Mouse (Mus musculus) heart, embryonic 10.5 days (tissue): ENCODE data around the gene Cd109. TPM values are rescaled to one million over a fixed set of nuclear protein-coding genes. Genes with fewer than 3 reads are reported as not detected.

Source experiments
- DNase-seq: peaks from one replicate; pipeline ENCODE4 v3.0.0-alpha.2; 2017; ENCODE audit warnings: low spot score
- H3K27ac ChIP-seq: fragments of 300-500 bp; sonication (generic); 2 replicates; pipeline ENCODE4 v1.5.1; 2016; ENCODE audit warnings: mild to moderate bottlenecking
- H3K27me3 ChIP-seq: fragments of 300-500 bp; sonication (generic); 2 replicates; pipeline ENCODE4 v1.6.1; 2016; ENCODE audit warnings: mild to moderate bottlenecking; ENCODE audit not compliant: poor library complexity, insufficient read depth, severe bottlenecking
- H3K36me3 ChIP-seq: fragments of 300-500 bp; sonication (generic); 2 replicates; pipeline ENCODE4 v1.6.1; 2016; ENCODE audit warnings: mild to moderate bottlenecking, moderate library complexity
- H3K4me1 ChIP-seq: fragments of 300-500 bp; sonication (generic); 2 replicates; pipeline ENCODE4 v1.6.1; 2016; ENCODE audit warnings: mild to moderate bottlenecking
- H3K4me3 ChIP-seq: fragments of 300-500 bp; sonication (generic); 2 replicates; pipeline ENCODE4 v1.5.1; 2016; ENCODE audit warnings: mild to moderate bottlenecking, moderate library complexity
- H3K9me3 ChIP-seq: fragments of 300-500 bp; sonication (generic); 2 replicates; pipeline ENCODE4 v1.6.1; 2016; ENCODE audit warnings: mild to moderate bottlenecking, moderate library complexity
- WGBS: fragments of 180-500 bp; shearing (Covaris S2); methylation state at CpG from one replicate; pipeline ENCODE4 v1.1.7; 2016; 5-methylcytosine and 5-hydroxymethylcytosine counted together
- polyA plus RNA-seq: library from polyadenylated mRNA; unstranded; fragments of >200 nt; fragmentation: Nextera tagmentation; extraction: Ambion mirVana; gene quantifications from 2 replicates; pipeline ENCODE4 v1.2.1, GENCODE M21; 2016

Gene Cd109
- polyA plus RNA-seq, 1 experiment from 2014 or later, result 1.1 TPM

DNA sequence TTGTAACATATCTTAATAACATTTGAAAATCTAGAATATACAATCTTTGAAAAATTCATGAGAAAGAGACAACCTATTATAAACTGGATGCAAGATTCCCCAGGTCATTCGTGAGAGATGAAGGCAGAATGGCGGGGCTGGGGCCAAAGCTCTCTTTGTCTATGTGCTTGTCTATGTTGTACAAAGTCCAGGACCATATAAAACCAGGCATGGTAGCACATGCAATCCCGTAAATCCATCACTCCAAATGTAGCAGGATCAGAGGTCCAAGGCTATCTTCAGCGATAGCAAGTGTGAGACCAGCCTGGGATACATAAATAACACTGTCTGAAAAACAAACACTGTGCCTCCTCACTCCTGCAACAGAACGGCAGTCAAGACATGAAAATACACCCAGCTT is 15.4 kb upstream of the Cd109 start:
- Histone ChIP-seq H3K4me3 (no peak overlapping the region), H3K36me3 (no peaks in the 10 kb centered on the region), H3K27ac (no peak overlapping the region), H3K9me3 (no peaks in the 10 kb centered on the region), H3K4me1 (no peaks in the 10 kb centered on the region), H3K27me3 (no peaks in the 10 kb centered on the region)
- 75% methylated on average over 5 of the region's 5 CpGs for WGBS
- no peak for DNase-seq

DNA sequence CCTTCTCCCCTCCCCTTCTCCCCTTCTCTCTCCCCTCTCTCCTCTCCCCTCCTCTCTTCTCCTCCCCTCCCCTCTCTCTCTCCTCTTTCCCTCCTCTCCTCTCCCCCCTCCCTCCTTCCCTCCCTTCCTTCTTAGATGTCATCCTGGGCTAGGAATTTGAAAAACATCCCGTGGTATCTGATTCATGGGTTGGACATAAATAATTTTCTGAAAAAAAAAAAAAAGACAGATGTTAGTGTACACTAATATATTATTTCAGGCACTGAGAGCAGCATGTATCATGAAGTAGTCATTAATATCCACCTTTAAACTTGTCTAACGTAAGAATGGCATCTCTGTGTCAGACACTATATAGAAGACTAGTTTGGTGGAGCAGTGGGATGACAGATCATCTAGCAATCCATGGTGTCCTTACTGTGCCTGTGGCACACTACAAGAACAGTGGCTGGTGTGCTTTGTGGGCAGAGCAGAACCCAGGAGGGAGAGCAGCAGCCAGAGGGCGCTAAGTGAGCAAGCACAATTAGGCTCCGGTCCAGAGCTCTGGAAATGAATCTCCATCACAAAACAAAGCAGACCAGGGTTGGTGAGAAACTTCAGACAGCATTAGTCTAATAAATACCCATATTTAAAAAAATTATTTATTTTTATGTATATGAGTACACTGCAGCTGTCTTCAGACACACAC is 14.2 kb upstream of the Cd109 start:
- no peak for DNase-seq
- Histone ChIP-seq H3K9me3 (no peaks in the 10 kb centered on the region), H3K4me3 (no peak overlapping the region), H3K36me3 (no peaks in the 10 kb centered on the region), H3K4me1 (no peaks in the 10 kb centered on the region), H3K27ac (no peak overlapping the region), H3K27me3 (no peaks in the 10 kb centered on the region)
- 52% methylated on average over 4 of the region's 4 CpGs for WGBS

DNA sequence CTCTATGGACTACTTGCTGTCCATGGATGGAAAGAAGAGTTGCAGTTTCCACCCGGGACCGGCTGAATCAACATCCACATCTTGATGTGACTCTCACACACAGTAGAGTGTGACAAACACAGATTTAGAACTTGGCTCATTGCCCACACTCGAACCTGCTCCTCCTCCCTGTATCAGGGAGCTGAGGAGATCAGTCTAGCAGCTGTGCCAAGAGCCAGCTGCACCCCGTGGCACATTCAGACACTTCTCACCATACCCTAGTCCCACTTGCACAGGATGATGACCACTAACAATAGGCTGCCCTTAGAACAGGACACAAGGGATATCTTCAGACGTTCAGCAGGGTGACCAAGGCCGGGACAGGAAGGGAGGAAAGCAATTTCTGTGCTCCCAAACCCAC is 1.1 kb upstream of the Cd109 start:
- H3K27ac ChIP-seq, result no peak overlapping the region
- H3K4me1 ChIP-seq, result no peaks in the 10 kb centered on the region
- no peaks in the 10 kb centered on the region for H3K36me3 ChIP-seq
- H3K4me3 ChIP-seq, result no peak overlapping the region
- H3K9me3 ChIP-seq, result no peaks in the 10 kb centered on the region
- WGBS, result 43% methylated on average over 6 of the region's 6 CpGs
- H3K27me3 ChIP-seq, result peaks cover 16% of the 10 kb centered on the region
- DNase-seq, result no peak

DNA sequence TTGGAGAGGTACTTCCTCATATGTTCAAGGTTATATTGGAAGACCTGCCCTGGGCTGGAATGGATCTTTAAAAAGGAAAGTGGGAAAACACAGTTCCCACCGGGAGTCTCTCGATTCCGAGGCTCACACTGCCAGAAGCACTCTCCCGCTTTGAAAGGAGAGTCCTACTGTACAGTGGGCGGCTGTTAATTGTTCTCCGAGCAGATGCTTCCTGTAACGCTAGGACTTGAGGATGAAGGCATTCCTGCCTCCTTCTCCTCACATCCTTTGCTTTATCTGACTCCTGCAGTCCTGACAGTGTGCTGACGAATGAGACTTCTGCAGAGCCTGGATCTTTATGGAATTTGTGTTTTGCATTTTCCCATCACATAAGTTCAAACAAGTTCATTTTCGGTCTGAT is 3.9 kb downstream of the Cd109 start:
- no peak overlapping the region for H3K4me3 ChIP-seq
- DNase-seq, result no peak
- peaks cover 13% of the 10 kb centered on the region for H3K27me3 ChIP-seq
- H3K9me3 ChIP-seq, result no peaks in the 10 kb centered on the region
- no peaks in the 10 kb centered on the region for H3K36me3 ChIP-seq
- 59% methylated on average over 9 of the region's 9 CpGs for whole genome bisulfite sequencing
- H3K4me1 ChIP-seq, result no peaks in the 10 kb centered on the region
- no peak overlapping the region for H3K27ac ChIP-seq

DNA sequence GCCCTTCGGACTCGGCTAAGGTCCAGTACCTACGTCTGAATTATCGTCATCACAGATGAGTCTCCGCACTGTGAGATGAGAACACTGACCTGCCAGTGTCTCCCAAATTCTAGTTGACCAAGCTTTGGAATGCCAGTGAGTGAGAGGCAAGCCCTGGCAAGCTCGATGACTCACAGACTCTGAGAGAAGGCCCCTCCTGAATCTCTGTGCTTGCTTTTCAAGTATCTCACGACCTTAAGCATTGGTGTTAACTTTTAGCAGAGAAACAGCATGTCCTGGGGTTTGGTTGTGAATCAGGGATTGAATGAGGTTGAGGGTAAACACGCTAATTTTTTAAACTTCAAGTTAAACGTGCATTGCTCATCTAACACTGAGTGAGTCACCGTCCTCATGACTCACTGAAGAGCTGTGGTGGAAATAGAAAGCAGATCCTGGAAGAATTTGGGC is 8.0 kb downstream of the Cd109 start:
- Histone ChIP-seq H3K36me3 (no peaks in the 10 kb centered on the region), H3K4me1 (no peaks in the 10 kb centered on the region), H3K4me3 (no peak overlapping the region), H3K27ac (no peak overlapping the region), H3K9me3 (no peaks in the 10 kb centered on the region), H3K27me3 (no peaks in the 10 kb centered on the region)
- 69% methylated on average over 10 of the region's 10 CpGs for WGBS
- DNase-seq, result no peak

DNA sequence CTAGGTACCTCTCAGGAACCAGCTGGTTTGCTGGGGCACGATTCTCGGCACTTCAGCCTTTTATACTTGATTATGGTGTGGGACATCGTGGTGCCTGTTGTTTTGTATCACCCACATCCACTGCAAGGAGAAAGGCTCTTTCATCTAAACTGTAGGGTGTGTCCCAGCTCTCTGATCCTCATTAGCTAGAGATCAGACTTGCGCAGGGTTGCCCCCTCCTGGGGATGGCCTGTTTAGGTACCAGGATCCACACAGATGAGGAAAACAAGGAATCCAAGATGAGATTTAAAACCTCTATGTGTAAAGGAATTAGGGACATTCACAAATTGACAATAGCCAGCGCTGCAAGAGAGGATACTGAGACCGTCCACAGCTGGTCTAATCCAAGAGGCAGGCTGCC is 14.6 kb downstream of the Cd109 start:
- Histone ChIP-seq H3K27ac (no peak overlapping the region), H3K36me3 (no peaks in the 10 kb centered on the region), H3K4me3 (no peak overlapping the region), H3K9me3 (no peaks in the 10 kb centered on the region), H3K4me1 (no peaks in the 10 kb centered on the region), H3K27me3 (no peaks in the 10 kb centered on the region)
- WGBS, result 49% methylated on average over 6 of the region's 6 CpGs
- no peak for DNase-seq

DNA sequence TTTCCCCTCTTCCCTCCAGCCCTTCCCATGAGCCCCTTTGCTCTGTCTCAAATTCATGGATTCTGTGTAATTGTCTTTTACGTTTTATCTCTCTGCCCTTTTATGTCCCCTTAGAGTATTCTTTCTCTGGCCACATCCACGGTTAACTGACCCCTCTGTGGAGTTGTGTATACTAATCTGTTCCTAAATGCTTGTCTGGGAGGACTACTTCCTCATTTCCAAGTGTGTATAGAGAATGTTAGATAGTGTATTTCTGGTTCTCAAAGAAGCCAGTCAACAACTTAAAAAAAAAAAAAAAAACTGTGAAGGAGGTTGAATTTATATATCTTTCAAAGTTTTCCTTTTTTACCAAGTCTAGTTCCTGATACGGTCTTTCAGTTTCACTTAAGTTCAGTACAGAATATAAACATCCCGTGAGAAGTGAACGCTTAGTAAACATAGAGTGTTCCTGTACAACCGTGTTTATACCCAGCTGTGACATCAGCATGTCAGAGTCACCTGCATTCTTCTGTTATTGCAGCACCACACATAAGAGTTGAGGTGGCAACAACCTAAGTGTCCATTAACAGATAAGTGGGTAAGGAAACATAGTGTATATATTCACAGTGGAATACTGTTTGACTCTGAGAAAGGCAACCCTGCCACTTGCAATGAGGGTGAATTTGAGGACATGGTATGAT is 16.5 kb downstream of the Cd109 start:
- no peak for DNase-seq
- Histone ChIP-seq H3K4me3 (no peak overlapping the region), H3K36me3 (no peaks in the 10 kb centered on the region), H3K4me1 (no peaks in the 10 kb centered on the region), H3K27ac (no peak overlapping the region), H3K27me3 (no peaks in the 10 kb centered on the region), H3K9me3 (no peaks in the 10 kb centered on the region)
- 76% methylated on average over 6 of the region's 6 CpGs for WGBS

DNA sequence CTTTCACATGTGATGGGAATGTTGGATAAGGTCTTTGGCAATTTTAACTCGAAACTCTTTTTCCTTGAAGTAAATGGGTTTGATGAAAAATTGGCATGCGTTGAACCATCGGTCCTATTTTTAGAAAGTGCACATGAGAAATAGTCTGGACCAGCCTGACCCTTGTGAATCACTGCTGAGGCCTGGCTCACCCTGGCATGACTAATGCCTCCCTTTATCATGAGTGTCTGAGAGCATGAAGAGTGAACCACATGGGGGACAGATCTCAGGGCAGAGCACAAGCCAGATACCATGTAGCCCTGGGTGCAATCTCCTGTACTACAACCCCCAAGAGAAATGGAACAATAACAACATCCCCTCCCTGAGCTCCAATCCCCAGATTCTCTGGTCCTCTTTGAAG is 18.6 kb downstream of the Cd109 start:
- Histone ChIP-seq H3K27me3 (no peaks in the 10 kb centered on the region), H3K4me1 (no peaks in the 10 kb centered on the region), H3K27ac (no peak overlapping the region), H3K36me3 (no peaks in the 10 kb centered on the region), H3K9me3 (no peaks in the 10 kb centered on the region), H3K4me3 (no peak overlapping the region)
- DNase-seq, result no peak
- 84% methylated on average over 3 of the region's 3 CpGs for WGBS

DNA sequence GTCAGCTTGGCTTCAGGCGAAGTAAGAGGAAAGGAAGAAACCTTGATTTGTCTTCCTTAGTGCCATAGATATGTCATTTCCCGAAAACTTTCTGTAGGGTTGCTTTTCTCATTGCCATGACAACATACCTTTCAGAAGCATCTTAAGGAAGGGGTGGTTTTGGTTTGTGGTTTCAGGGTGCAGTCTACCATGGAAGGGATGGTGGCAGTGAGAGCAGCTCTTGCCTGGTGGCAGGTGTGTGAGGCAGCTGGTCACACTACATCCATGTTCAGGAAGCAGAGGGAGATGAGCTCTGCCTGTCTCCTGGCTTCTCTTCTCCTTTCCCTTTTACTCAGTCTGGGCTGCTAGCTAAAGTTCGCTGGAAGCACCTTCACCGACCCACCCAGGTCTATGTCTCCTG is 26.0 kb downstream of the Cd109 start:
- no peak for DNase-seq
- H3K27me3 ChIP-seq, result no peaks in the 10 kb centered on the region
- WGBS, result 78% methylated on average over 4 of the region's 4 CpGs
- no peaks in the 10 kb centered on the region for H3K4me1 ChIP-seq
- H3K4me3 ChIP-seq, result no peak overlapping the region
- no peaks in the 10 kb centered on the region for H3K36me3 ChIP-seq
- H3K27ac ChIP-seq, result no peak overlapping the region
- H3K9me3 ChIP-seq, result no peaks in the 10 kb centered on the region

DNA sequence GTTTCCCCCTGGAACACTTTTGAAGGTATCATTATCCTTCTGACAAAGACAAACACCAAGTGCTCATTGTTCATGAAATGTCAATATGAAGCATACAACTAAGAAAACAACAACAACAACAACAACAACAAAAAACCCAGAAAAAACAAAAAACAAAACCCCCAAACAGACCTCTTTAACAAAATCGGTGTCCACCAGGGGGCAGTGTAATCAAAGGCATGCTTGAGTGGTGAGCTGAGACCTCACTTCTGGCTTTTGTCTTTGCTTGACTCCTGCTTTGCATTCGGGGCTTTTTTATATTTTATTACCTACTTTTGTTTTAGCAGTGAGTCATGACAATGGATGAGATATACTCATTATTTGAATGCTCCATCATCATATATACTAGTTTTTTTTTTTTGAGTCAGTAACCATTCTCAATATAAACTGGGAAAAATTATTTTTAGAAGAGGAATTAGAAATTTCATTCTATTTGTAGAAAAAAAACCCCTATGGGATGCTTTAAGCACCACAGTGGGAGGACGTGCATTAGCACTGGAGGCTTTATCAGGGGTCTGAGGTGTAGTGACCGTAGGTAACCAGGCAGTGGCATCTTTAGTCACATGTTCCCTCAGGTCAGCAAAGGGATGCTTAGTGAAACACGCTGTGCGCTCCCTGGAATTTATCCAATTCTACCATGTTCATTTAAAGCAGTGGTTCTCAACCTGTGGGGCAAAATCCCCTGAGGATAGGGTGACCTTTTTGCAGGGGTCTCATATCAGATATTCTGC is 30.8 kb downstream of the Cd109 start:
- no peaks in the 10 kb centered on the region for H3K9me3 ChIP-seq
- H3K27me3 ChIP-seq, result no peaks in the 10 kb centered on the region
- no peak overlapping the region for H3K4me3 ChIP-seq
- no peaks in the 10 kb centered on the region for H3K4me1 ChIP-seq
- no peak for DNase-seq
- no peaks in the 10 kb centered on the region for H3K36me3 ChIP-seq
- no peak overlapping the region for H3K27ac ChIP-seq
- 47% methylated on average over 6 of the region's 6 CpGs for WGBS

DNA sequence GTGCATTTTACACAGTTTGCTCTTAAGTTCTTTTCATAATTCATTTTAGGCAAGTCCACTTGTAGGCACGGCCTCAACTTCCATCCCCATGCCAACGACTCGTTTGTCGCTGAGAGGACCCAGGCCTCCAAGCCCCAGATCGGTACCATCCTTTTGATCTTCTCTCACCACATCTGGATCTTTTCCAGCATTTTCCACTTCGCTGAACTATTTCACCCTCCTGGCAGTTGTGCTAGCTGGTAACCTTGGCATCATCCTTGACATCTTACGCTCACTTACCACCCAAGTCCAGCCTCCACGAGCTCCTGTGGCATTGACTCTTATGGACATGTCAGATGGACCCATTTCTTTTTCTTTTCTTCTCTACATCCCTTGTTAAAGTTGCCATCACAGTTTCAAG is 33.3 kb downstream of the Cd109 start:
- no peak for DNase-seq
- Histone ChIP-seq H3K27ac (no peak overlapping the region), H3K9me3 (no peaks in the 10 kb centered on the region), H3K36me3 (no peaks in the 10 kb centered on the region), H3K4me1 (no peaks in the 10 kb centered on the region), H3K4me3 (no peak overlapping the region), H3K27me3 (no peaks in the 10 kb centered on the region)
- 87% methylated on average over 8 of the region's 8 CpGs for WGBS

DNA sequence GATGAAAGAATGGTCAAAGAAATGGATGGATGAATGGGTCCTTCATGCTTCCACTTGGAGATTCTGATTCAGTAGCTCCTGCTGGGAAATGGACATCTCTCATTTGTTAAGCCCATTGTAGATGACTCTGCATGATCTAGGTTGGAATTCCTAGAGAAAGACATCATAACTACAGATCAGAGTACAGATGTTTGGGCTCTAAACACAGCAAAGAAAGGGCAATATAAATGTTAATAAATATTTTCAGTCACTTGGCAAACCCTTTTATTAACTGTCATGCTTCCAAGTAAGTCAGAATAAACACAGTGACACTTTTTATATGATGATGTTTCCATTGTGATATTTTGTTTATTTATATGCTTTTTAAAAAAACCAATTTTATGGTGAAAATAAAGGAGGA is 34.1 kb downstream of the Cd109 start:
- no peak for DNase-seq
- no peaks in the 10 kb centered on the region for H3K4me1 ChIP-seq
- no peaks in the 10 kb centered on the region for H3K27me3 ChIP-seq
- H3K9me3 ChIP-seq, result no peaks in the 10 kb centered on the region
- H3K27ac ChIP-seq, result no peak overlapping the region
- no peak overlapping the region for H3K4me3 ChIP-seq
- no peaks in the 10 kb centered on the region for H3K36me3 ChIP-seq

DNA sequence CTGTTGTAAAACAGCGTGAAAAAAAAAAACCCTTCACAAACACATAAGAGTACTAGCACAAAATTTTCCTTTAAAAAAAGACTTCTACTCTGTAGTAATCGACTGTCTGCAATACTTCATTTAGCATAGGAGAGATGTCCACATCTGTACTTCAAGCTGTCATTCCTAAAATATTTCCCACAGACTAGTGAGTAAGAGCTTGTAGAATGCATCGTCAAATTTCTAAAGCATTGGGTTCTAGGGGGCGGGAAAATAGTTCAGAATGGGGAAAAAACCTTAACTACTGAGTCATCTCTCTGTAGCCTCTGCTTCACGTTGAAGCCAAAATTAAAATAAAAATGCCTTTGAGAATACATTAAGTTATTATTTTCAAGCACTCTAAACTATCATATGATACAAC is 42.2 kb downstream of the Cd109 start:
- H3K9me3 ChIP-seq, result no peaks in the 10 kb centered on the region
- H3K4me3 ChIP-seq, result no peak overlapping the region
- H3K4me1 ChIP-seq, result no peaks in the 10 kb centered on the region
- WGBS, result 80% methylated on average over 5 of the region's 5 CpGs
- no peaks in the 10 kb centered on the region for H3K27me3 ChIP-seq
- no peak overlapping the region for H3K27ac ChIP-seq
- DNase-seq, result no peak
- H3K36me3 ChIP-seq, result no peaks in the 10 kb centered on the region
